Mouse (Mus musculus): ENCODE data around the gene Spg11.

Gene Spg11

DNA sequence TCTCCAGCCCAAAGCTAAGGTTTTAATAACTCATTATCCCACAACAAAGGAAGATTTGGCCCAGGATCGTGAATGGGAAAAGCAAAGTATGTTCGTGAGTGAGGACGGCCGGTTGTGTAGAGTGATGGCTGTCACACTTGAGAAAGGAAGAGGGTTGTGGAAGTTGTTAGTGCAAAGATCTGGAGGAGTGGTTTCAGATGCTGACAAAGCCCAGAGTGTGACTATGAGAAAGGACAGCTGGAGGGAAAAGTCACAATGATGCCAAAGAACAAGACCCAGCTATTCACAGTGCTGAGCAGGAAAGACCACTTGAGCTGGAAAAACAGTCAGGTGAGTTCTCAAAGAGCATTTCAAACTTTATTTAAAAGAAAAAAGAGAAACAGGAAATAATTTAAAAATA lies 8.5 kb downstream of the Spg11 start:
- POLR2A ChIA-PET = interaction anchor here in 2 of 4 experiments (0.5 to 3.2 kb wide), 10 partner anchors 8 to 246 kb away, joined by 3 to 12 read pairs (median 4); partner anchors contain the start of genes Spg11 (in 2 of the 2) and B2m (in 1 of the 2)
- CTCF ChIA-PET = no interaction called here

DNA sequence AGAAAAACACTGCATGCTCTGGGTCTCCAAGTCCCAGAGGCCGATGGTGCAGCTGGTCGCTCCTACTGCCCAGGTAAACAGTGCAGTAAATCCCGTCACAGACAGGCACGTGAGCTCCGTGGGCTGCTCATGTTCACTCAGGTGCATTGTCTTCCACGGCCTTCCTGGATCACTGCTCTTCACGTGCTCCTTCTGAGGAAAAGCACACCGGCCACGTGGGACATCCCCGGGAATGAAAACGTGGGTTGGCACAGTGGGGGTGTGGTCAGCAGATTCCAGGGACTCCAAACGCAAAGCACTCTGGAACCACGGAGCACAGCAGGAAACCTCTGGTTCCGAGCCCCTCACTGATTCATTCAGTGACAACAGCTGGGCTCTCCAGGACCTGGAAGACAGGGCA lies 10.1 kb downstream of the Spg11 start:
- ChIA-PET POLR2A (interaction anchor here in 3 of 4 experiments (0.5 to 3.2 kb wide), 18 partner anchors 9 to 597 kb away, joined by 3 to 20 read pairs (median 4); partner anchors contain the start of genes B2m (in 3 of the 3) and Spg11 (in 2 of the 3)), CTCF (interaction anchor here in 2 of 4 experiments (0.6 to 1.2 kb wide), 3 partner anchors 36 to 54 kb away, joined by 3 to 5 read pairs (median 4); no protein-coding TSS in a partner anchor)

DNA sequence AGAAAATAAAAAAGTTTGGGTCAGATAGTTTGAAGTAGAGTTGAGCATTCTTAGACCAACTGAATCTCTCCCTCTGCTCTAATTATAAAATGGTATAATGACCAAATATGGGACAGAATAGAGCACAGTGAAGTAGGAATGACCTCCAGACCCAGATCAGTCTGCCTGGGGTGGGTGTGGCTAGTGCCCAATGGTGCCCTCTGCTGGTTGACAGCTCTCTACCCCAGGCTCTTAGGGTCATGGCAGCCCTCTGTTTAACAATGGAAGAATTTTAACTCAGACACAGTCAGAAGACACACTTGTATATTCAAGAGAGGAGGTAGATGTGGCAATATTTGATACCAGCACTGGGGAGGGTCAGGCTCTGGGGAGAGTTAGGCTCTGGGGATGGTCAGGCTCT lies 16.1 kb downstream of the Spg11 start:
- POLR2A ChIA-PET = interaction anchor here in 3 of 4 experiments (0.7 to 4.0 kb wide), 12 partner anchors 9 to 818 kb away, joined by 3 to 15 read pairs (median 4); partner anchors contain the start of genes Spg11 (in 2 of the 3) and B2m (in 1 of the 3)

DNA sequence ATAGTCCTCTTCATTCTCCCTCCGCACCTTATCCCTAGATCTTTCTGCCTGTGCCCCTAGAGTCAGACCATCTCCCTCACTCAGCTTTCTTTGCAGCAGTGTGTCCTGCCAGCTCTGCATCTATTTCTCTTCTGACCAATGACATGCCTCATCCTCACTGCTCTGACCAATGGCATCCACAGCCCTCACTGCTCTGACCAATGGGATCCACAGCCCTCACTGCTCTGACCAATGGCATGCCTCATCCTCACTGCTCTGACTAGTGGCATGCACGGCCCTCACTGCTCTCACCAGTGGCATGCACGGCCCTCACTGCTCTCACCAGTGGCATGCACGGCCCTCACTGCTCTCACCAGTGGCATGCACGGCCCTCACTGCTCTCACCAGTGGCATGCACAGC lies 20.5 kb downstream of the Spg11 start:
- CTCF ChIA-PET = interaction anchor here in 1 of 4 experiments (0.7 kb wide), 1 partner anchor 147 kb away, joined by 3 read pairs; no protein-coding TSS in a partner anchor

More for the DNA sequence above, 16.1 kb downstream of the Spg11 start:
- CTCF ChIA-PET = interaction anchor here (0.5 to 1.1 kb wide), 5 partner anchors 16 to 476 kb away, joined by 3 read pairs; no protein-coding TSS in a partner anchor

DNA sequence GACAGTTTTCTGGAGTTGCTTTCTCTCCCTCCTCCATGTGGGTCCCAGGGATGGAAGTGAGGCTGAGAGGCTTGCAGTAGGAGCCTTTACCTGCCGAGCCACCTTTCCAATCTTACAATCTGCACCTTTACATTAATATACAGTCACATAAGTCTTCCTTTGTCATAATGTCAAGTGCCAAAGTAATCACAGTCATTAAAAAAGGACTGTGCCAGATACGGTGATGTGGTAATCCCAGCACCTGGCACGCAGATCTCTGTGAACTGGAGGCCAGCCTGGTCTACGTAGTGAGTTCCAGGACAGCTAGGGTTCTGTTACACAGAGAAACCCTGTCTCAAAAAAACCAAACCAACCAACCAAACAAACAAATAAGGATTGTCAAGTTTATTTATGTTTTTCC lies 24.3 kb downstream of the Spg11 start:
- CTCF ChIA-PET = no interaction called here
- POLR2A ChIA-PET = no interaction called here

More for the DNA sequence above, 20.5 kb downstream of the Spg11 start:
- POLR2A ChIA-PET = interaction anchor here in 2 of 4 experiments (0.8 to 2.2 kb wide), 7 partner anchors 10 to 50 kb away, joined by 3 to 11 read pairs (median 3); partner anchors contain the start of genes B2m (in 2 of the 2) and Spg11 (in 1 of the 2)

DNA sequence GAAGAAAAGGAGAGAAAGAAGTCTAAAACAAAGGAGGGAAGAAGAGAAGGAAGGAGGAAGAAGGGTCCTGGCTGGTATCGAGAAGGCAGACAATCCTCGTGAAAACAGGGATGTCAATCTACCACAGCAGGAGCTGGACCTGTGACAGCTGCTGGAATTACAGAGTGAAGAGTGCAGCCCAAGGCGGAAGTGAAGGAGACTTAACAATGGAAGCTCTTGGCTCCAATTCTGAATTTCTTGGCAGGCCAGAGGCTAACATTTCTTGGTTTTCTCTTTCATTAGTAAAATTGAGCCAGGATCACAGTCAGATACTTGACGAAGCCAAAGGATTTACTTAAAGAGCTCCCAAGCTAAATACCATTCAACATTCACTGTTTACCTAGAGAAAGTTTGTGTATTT lies 31.7 kb downstream of the Spg11 start:
- ChIA-PET POLR2A (interaction anchor here in 2 of 4 experiments (0.7 to 2.2 kb wide), 9 partner anchors 8 to 77 kb away, joined by 3 to 10 read pairs (median 3); partner anchors contain the start of genes B2m (in 1 of the 2) and Spg11 (in 1 of the 2)), CTCF (interaction anchor here in 1 of 4 experiments (0.8 kb wide), 1 partner anchor 16 kb away, joined by 3 read pairs; no protein-coding TSS in a partner anchor)

DNA sequence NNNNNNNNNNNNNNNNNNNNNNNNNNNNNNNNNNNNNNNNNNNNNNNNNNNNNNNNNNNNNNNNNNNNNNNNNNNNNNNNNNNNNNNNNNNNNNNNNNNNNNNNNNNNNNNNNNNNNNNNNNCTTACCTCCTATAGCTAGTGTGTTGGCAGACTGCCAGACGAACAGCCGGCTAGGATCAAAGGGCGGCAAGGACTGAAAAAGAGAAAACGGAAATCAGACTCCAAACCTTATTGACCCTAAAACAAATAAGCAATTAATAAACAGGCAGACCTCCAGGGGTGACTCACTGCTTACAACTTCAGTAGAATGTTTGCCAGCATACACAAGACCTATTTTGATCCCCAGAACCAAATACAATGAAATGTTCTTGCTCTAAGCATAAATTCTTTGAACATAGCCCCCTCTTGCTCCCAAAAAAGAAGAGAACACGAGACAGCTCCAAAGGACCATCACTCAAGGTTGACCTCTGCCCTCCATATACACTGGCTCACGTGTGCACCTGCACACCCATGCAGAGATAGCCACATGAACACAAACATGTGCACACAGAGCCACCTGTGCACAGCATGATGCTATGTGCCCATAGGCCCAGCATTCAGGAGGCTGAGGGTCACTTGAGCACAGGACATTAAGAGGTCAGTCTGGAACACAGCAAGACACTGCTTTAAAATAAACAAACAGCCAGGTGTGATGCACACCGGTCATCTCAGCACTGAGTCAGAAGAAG lies 36.3 kb downstream of the Spg11 start:
- ChIA-PET CTCF (no interaction called here), POLR2A (interaction anchor here in 2 of 4 experiments (0.5 to 1.6 kb wide), 6 partner anchors 10 to 383 kb away, joined by 3 to 4 read pairs (median 3); no protein-coding TSS in a partner anchor)

DNA sequence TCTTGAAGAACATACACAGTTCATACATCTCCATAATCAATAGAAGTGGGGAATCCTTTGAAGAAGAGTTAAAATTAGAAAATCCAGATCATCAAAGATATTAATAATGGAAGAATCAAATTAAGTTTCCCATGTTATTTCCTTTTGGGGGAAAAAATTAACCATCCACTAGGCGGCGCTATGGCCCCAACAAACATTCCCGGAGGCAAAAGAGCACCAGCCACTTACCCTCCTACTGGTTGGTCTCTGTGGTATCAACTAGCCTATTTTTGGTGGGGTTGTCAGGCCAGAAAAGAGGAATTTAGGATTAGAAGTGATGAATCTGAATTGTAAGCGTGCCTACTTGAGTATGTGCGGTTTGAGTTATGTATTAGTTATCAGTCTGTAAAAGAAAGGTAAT lies 48.3 kb downstream of the Spg11 start:
- CTCF ChIA-PET = interaction anchor here in 1 of 4 experiments (0.6 kb wide), 1 partner anchor 559 kb away, joined by 4 read pairs; no protein-coding TSS in a partner anchor

DNA sequence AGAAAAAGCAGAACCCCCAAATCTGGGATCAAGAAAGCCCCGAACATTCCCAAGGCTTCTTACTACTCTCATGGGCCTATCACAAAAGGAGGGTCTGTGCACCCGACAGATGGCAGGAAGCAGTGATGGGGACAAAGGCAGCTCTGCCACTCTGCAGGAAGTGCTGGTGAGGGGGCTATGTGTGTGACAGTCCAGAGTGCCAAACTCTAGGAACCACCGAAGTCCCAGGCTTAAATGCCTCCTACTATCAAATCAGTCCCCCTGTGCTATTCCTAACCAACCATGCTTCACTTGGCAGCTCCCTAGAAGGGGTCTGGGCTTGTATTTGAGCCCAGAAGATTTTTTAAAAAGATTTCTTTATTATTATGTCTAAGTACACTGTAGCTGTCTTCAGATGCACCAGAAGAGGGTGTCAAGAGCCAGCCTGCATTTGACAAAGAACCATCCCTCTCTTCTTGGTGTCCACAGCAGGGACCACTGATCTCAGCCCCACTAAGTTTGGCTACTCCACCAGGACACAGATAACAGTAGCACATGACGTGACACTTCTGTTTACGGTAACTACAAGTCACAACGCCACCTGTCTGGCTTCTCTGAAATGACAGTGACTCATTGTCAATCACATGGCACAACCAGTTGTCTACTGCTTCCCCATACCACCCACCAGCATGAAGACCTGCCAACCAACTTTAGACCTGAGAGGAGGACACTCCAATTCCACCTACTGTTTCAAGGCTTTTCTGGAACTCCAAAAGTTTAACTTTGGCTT lies 48.9 kb downstream of the Spg11 start:
- ChIA-PET CTCF (no interaction called here), POLR2A (interaction anchor here in 3 of 4 experiments (0.8 to 1.7 kb wide), 5 partner anchors 19 to 93 kb away, joined by 3 to 5 read pairs (median 3); partner anchors contain the start of gene B2m (in 1 of the 3))

More for the DNA sequence above, 48.3 kb downstream of the Spg11 start:
- POLR2A ChIA-PET = interaction anchor here in 3 of 4 experiments (0.6 to 3.0 kb wide), 7 partner anchors 8 to 112 kb away, joined by 3 to 13 read pairs (median 4); partner anchors contain the start of genes B2m (in 1 of the 3) and Spg11 (in 1 of the 3)

DNA sequence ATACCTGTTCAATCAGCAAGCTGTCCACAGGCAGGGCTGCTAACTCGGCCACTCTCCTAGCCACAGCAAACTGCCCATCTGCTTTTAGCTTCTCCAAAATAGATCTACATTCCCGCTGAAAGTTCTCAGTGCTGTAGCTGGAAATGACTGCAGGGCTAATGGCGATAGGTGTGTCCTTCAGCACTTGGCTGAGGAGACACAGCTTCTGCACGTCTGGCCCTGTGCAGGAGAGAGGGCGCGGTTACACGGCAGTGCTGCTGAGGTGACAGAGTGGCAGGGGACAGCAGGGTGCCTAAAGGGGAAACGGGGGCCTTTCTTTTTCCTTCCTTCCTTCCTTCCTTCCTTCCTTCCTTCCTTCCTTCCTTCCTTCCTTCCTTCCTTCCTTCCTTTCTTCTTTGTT lies 51.9 kb downstream of the Spg11 start:
- ChIA-PET POLR2A (interaction anchor here in 1 of 4 experiments (1.0 to 1.3 kb wide), 3 partner anchors 12 to 169 kb away, joined by 3 to 5 read pairs (median 4); no protein-coding TSS in a partner anchor), CTCF (interaction anchor here in 1 of 4 experiments (0.6 kb wide), 1 partner anchor 315 kb away, joined by 3 read pairs; no protein-coding TSS in a partner anchor)

DNA sequence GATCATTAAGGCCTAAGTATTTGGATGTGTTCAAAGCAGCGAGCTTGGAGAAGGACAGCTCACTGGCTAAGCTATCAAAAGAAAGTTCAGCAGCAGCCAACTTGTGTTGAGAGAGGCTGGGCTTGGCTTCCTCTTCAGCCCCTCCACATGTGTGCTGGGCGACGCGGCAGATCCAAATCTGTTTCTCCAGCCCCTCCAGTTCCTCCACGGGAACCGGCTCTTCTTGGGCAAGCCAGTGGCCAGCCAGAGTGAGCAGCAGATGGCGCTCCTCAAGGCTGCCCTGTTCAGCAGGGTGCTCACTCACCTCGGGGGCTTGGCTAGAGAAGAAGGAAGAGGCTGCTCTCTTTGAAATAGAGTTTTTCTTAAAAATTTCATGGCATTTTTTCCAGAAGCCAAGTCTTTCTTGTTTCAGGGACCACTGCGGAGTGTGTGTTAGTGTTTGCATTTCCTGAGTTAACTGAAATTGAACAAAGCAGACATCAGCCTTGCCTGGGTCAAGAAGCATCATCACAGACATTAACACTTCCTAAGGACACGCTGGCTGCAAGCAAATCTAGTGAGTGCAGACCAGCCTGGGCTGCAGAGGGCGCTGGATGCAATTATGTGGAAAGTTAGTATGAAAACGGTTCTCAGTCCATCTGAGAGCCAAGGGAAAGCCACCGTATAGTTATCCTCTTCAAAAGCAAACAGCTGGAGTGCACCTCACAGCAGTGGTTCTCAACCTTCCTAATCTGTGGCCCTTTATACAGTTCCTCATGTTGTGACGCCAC lies 52.8 kb downstream of the Spg11 start:
- CTCF ChIA-PET = interaction anchor here in 1 of 4 experiments (0.6 kb wide), 1 partner anchor 315 kb away, joined by 3 read pairs; no protein-coding TSS in a partner anchor
- POLR2A ChIA-PET = interaction anchor here in 1 of 4 experiments (1.2 to 1.9 kb wide), 6 partner anchors 13 to 169 kb away, joined by 3 to 6 read pairs (median 4); no protein-coding TSS in a partner anchor

DNA sequence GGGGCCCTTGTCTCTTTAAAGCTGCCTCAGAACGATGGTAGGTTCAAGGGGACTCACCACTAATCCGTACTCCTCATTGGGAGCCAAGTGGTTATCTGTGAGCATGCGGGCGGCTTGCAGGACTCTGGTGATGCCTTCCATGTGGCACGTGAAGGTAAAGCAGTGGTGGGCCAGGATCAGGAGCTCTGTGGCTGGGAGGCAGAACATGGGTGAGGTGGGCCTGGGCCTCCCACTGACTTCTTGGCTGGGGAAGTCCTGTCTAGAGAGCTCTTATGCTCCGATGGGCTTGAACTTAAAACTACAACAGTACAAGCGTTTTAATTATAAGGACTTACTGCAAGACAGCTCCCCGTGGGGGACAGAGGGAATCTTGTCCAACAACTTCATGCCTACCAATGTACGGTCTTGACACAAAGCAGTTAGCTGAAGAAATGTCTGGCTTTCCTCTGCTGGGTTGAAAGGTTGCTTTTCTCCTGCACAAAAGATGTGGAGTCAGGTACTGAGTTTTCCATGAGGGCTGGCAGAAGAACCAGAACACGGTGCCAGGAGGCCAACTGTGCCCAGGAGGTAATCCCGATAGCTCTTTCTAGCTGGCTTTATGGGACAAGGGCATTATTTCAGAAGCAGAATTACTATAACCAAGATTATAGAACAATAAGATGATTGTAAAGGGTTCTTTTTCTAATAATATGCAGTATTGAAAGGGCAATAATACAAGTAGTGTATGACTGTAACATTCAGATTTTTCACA lies 58.6 kb downstream of the Spg11 start:
- ChIA-PET POLR2A (interaction anchor here in 1 of 4 experiments (1.0 to 1.4 kb wide), 2 partner anchors 14 to 19 kb away, joined by 3 to 4 read pairs; no protein-coding TSS in a partner anchor), CTCF (interaction anchor here in 1 of 4 experiments (0.6 kb wide), 1 partner anchor 508 kb away, joined by 4 read pairs; no protein-coding TSS in a partner anchor)

DNA sequence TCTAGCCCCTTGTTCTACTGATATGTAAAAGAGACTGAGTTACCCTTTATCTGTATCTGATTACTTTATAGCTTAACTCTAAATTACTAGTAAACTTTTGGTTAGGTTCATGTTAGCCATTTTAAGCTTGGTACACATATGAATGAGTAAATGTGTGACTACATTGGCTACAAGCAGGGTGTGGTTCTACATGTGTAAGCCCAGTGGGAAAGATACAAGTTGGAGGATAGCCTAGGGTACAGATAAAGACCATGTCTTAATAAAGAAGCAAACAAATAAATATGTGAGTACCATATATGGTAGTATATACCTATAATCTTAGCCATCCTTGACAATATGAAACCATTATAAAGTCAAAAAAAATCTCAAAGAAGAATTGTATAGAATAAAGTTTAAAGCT lies 74.3 kb downstream of the Spg11 start:
- CTCF ChIA-PET = interaction anchor here in 1 of 4 experiments (0.6 kb wide), 1 partner anchor 616 kb away, joined by 3 read pairs; no protein-coding TSS in a partner anchor
- POLR2A ChIA-PET = interaction anchor here in 1 of 4 experiments (0.7 to 2.6 kb wide), 8 partner anchors 9 to 488 kb away, joined by 3 to 15 read pairs (median 3); no protein-coding TSS in a partner anchor

DNA sequence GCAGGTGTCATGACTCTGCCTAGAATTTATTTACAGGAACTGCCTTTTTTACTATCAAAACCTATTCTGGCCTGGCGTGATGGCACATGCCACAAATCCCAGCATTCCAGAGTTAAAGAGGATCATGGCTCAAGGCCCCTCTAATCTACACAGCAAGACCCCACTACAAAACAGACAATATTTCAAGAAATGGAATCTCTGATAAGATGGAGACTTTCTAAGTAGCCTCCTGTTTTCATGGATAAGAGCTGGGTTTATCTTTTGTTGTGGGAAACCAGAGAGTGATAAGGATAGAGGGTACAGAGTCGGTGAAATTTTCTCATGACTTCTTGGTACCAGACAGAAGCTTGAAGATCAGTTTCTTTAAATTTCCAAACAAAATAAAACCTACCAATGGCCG lies 82.1 kb downstream of the Spg11 start:
- ChIA-PET POLR2A (interaction anchor here in 2 of 4 experiments (0.6 to 3.2 kb wide), 8 partner anchors 8 to 150 kb away, joined by 3 to 13 read pairs (median 4); partner anchors contain the start of gene Patl2 (in 1 of the 2)), CTCF (no interaction called here)

DNA sequence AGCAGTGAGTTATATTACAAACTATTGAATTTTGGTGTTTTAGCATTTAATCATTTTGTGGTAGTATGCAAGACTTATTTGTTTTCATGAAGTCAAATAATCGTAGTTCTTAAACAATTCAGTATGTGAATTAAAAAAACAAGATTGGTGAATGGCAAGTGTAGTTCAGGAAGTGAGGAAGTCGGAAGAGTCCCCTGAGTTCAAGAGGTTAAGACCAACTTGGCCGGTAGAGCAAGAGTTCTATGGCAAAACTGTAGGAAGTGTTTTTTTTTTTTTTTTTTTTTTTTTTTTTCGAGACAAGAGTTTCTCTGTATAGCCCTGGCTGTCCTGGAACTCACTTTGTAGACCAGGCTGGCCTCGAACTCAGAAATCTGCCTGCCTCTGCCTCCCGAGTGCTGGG lies 86.2 kb downstream of the Spg11 start:
- POLR2A ChIA-PET = interaction anchor here in 2 of 4 experiments (1.2 to 2.5 kb wide), 6 partner anchors 8 to 334 kb away, joined by 4 to 9 read pairs (median 6); no protein-coding TSS in a partner anchor

More for the DNA sequence above, 86.2 kb downstream of the Spg11 start:
- CTCF ChIA-PET = interaction anchor here in 1 of 4 experiments (0.7 kb wide), 1 partner anchor 11 kb away, joined by 4 read pairs; no protein-coding TSS in a partner anchor
